Mouse (Mus musculus) duodenum, adult 2 months (tissue): ENCODE measurements around the gene Slc23a4. TPM values are rescaled to one million over a fixed set of nuclear protein-coding genes. Genes with fewer than 3 reads are reported as not detected.

Source experiments
- polyA plus RNA-seq: library from polyadenylated mRNA; depleted of rRNA; stranded (reverse); fragments of >200 nt; gene quantifications from 2 replicates; pipeline ENCODE4 v1.2.3, GENCODE M21; 2012; ENCODE audit warnings: low replicate concordance; rRNA removed

Slc23a4 gene
- polyA plus RNA-seq = 55.8 and 140 TPM in 2 replicates

DNA sequence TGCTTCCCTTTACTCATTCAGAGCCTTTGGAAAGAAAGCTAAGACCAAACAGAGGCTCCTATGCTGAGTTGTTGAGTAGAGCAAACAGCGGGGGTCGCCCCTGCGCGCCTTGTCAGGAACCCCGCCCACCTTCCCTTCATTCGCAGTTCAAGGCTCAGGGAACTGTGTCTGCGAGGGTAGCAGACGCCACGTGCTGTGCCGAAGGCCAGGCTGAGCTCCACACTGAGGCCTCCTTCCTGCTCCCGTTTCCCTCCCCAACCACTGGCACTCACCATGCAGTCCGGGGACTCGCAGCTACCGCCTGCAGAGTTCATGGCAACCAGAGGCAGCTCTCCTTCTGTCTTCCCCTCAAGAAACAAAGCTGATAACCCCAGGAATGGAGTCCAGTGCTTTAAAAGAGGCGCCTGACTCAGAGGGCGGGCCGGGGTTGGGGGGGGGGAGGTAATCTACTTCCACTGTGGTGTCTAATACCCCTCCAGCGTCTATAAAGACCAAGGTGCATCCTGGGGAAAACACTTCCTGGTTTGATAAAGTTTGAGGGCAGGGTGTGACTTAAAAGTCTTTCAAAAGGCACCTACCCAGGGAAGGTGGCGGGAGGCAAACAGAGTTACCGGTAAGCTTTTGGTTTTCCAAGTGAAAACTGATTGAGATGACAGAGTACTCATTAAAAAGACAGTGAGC lies at the start of gene Slc23a4:
Gene Slc23a4 (minus strand): TSS at position 324 of the 681 bp plus-strand sequence.

DNA sequence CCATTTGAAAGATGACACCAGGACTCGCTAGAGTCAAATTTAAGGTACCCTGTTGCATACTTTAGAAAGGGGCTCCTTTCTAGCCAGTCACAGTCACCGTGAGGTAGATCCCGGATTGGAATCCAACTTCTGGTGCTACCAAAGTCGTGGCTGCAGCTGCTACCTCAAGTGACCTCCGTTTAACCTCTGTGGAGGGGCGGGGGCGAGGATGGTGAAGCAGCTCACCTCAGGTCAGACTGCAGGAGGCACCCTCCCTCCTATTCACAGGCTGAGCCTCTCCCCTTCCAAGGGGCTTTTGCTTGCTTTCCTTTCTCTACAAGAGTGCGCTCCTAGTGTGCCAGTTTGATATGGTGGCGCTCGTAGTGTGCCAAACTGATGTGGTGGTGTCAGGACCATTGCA lies 68.2 kb downstream of the Slc23a4 start, which contains the start of gene Stra8:
Gene Stra8 (plus strand): TSS at position 208 of the 400 bp plus-strand sequence.

DNA sequence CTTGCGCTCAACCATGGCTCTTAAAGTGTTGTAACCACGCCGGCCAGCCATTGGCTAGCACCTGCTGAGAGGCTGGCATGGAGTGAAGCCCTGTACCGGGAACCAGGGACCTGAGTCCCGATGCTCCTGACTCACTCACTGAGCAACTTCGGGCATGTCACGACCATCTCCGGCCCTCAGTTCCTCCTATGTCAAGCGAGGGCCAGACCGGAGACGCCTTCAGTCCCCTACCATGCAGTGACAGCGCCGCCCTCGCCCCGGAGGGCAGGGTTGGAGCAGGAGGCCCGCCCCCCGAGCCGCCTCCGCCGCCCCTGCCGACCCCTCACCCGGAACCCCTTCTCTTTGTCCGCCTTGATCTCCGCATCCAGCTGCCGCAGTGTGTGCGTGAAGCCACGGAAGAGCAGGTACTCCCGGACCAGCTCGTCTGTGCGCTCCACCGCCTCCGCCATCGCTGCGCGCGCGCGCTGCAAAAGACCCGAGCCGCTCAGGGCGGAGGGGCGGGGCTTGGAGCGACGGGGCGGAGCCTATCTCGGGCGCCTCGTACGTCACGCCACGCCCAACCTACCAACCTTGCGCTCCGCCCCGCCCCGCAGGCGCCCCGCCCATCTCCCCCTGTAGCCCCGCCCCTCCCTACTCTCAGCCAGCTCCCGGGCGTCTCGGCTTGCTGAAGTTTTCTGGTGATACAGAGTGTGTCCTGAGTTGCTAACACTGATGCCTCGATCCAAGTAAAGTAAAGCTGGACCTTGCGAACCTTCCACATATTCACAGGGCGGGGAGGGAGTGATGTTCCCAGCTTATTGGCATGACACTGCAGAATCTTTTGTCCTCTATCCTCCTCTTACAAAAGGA lies 77.6 kb downstream of the Slc23a4 start, which contains the start of gene Wdr91:
Gene Wdr91 (minus strand): TSS at position 506 of the 849 bp plus-strand sequence.

Other genes starting within 250 kb of the Slc23a4 start
- 0.27 and 0.56 TPM in 2 replicates for gene Agbl3, start 208.0 kb downstream of the Slc23a4 start, polyA plus RNA-seq
- gene Tmem140, start 125.3 kb downstream of the Slc23a4 start, polyA plus RNA-seq = 12.5 and 25.2 TPM in 2 replicates
- 2.2 and 2.6 TPM in 2 replicates for gene Cyren, start 110.3 kb downstream of the Slc23a4 start, polyA plus RNA-seq
- gene Wdr91, start 77.5 kb downstream of the Slc23a4 start, polyA plus RNA-seq = 4.8 TPM in 2 replicates
- gene Stra8, start 68.2 kb downstream of the Slc23a4 start, polyA plus RNA-seq = not detected in 2 replicates
- 2.8 and 3.5 TPM in 2 replicates for gene Cnot4, start 145.3 kb upstream of the Slc23a4 start, polyA plus RNA-seq
- gene Nup205, start 189.0 kb upstream of the Slc23a4 start, polyA plus RNA-seq = 3.7 and 6.8 TPM in 2 replicates